Mouse (Mus musculus): ENCODE results near the gene Zfp618. TPM values are rescaled to one million over a fixed set of nuclear protein-coding genes. Genes with fewer than 3 reads are reported as not detected.

Zfp618 gene
- polyA plus RNA-seq, 1 experiment from 2014 or later, result 11.5 TPM

GRCm38 (mm10) chr4:63105651-63106050, 140.3 kb downstream of the Zfp618 start:
- H3K4me3 ChIP-seq, result no peak overlapping the region
- H3K4me2 ChIP-seq, result no peak overlapping the region
- H3K27me3 ChIP-seq (replicated peaks), result no peaks in the 10 kb centered on the region
- WGBS, result 84% methylated on average over 8 of the region's 8 CpGs
- no peaks in the 10 kb centered on the region for H3K9me3 ChIP-seq (replicated peaks)
- ATAC-seq (ENCODE audit: insufficient number of reproducible peaks, low FRiP score), result no peak
- H3K27ac ChIP-seq (ENCODE audit: poor library complexity, severe bottlenecking), result no peak overlapping the region
- H3K36me3 ChIP-seq, result peaks cover 28% of the 10 kb centered on the region
- H3K9ac ChIP-seq, result no peak overlapping the region
- H3K4me1 ChIP-seq (replicated peaks), result no peaks in the 10 kb centered on the region

DNA sequence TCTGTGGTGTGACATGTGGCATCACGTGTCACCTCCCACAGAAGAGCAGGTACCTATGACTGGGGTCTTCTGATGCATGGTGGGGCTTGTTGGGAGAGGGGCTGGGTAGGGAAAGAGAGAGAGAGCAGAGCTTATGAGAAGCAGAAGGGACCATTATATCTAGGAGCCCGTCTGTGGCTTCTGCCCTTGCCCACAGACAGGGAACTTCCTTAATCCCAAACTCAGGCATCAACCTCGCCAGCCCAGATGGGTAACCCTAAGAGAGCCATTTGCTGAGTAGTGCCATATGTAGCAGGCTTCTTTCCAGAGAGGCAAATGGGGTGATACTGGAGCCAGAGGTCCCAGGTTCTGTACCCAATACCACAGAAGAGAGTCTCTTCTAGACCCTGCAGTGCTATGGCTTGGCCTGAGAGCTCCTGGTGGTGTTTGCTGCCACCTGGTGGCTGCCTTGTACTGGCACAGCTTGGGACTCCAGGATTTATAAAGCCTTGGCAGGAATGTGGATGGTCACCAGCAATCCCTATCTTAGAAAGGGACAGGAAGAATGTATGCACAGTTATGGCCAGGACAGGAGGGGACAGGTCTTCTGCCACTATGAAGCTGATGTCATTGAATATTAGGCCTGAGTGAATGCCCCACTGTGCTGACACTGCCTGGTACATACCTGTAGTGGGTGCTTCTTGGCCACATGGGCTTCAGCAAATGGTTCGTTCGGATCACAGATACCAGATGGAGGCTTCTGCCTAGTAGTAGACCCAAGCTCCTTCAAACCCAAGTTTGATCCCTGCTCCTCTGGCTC, 153.5 kb downstream of the Zfp618 start:
- 0 out of 2 replicates have a peak, but pooled peaks cover 7% of the 10 kb centered on the region for H3K4me1 ChIP-seq (replicated peaks)
- H3K9me3 ChIP-seq (replicated peaks), result no peaks in the 10 kb centered on the region; the same call in 1 of the 2 replicates
- no peak overlapping the region for H3K27ac ChIP-seq (ENCODE audit: poor library complexity, severe bottlenecking)
- H3K36me3 ChIP-seq, result peaks cover 24% of the 10 kb centered on the region
- 82% methylated on average over 5 of the region's 5 CpGs for WGBS
- H3K27me3 ChIP-seq (replicated peaks), result no peaks in the 10 kb centered on the region
- H3K4me3 ChIP-seq, result no peak overlapping the region
- no peak overlapping the region for H3K4me2 ChIP-seq
- no peak overlapping the region for H3K9ac ChIP-seq
- peak; percentile 72 for ATAC-seq (ENCODE audit: insufficient number of reproducible peaks, low FRiP score)

DNA sequence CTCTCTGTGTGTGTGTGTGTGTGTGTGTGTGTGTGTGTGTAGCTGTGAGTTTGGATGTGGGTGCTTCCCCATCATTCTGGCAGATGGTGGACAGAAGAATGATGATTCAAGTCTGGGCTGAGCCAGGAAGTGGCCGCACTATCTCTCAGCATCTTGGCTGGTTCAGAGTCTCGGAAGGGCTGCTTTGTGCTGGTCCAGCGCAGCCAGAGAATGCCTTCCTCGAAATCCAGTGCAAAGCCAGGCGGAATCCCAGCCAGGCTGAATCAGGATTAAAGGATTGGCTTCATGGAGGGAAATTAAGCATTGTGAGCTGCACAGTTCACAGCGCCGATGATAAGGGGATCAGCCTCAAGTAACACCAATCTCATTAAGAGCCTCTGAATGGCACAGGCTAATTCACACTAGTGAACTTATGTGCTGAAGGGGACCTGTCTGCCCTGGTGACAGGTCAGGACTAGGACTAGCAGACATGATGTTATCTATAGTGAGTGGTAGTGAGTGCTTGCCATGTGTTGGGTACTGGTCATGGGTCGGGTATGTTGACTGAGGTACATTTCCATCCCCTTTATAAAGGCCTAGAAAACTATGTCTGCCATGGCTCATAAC, 159.6 kb downstream of the Zfp618 start:
- Histone ChIP-seq H3K4me1 (replicated peaks) (no peaks in the 10 kb centered on the region), H3K36me3 (peaks cover 25% of the 10 kb centered on the region), H3K4me3 (no peak overlapping the region), H3K27me3 (replicated peaks) (no peaks in the 10 kb centered on the region), H3K9ac (no peak overlapping the region), H3K27ac (ENCODE audit: poor library complexity, severe bottlenecking) (no peak overlapping the region), H3K4me2 (no peak overlapping the region), H3K9me3 (replicated peaks) (no peaks in the 10 kb centered on the region; the same call in 1 of the 2 replicates)
- 69% methylated on average over 8 of the region's 8 CpGs for WGBS
- no peak for ATAC-seq (ENCODE audit: insufficient number of reproducible peaks, low FRiP score)

GRCm38 (mm10) chr4:63129891-63130624, 164.7 kb downstream of the Zfp618 start:
- Histone ChIP-seq H3K4me1 (replicated peaks) (no peaks in the 10 kb centered on the region), H3K9ac (no peak overlapping the region), H3K4me3 (no peak overlapping the region), H3K27me3 (replicated peaks) (no peaks in the 10 kb centered on the region), H3K36me3 (peaks cover 38% of the 10 kb centered on the region), H3K4me2 (no peak overlapping the region), H3K9me3 (replicated peaks) (no peaks in the 10 kb centered on the region), H3K27ac (ENCODE audit: poor library complexity, severe bottlenecking) (no peak overlapping the region)
- ATAC-seq (ENCODE audit: insufficient number of reproducible peaks, low FRiP score), result no peak
- WGBS, result 89% methylated on average over 5 of the region's 5 CpGs

DNA sequence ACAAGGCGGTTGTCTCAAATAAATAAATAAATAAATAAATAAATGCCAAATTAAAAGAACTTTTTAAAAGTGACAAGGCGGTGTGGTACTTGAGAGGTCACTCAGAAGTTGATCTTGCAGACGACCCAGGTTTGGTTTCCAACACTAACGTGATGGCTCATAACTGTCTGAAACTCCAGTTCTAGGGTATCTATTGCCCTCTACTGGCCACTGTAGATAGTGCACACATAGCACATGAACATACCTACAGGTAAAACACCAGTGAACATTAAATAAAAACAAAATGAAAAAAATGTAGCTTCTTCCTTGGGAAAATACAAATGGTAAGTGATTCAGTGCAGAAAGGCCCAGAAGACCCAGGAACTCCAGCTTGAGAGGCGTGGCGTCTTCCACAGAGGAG, 181.9 kb downstream of the Zfp618 start:
- 89% methylated on average over 6 of the region's 6 CpGs for WGBS
- H3K4me3 ChIP-seq, result no peak overlapping the region
- no peak overlapping the region for H3K4me2 ChIP-seq
- ATAC-seq (ENCODE audit: insufficient number of reproducible peaks, low FRiP score), result no peak
- no peak overlapping the region for H3K9ac ChIP-seq
- no peaks in the 10 kb centered on the region for H3K27me3 ChIP-seq (replicated peaks)
- no peak overlapping the region for H3K27ac ChIP-seq (ENCODE audit: poor library complexity, severe bottlenecking)
- H3K4me1 ChIP-seq (replicated peaks), result no peaks in the 10 kb centered on the region
- H3K36me3 ChIP-seq, result no peaks in the 10 kb centered on the region
- H3K9me3 ChIP-seq (replicated peaks), result no peaks in the 10 kb centered on the region; the same call in 1 of the 2 replicates

DNA sequence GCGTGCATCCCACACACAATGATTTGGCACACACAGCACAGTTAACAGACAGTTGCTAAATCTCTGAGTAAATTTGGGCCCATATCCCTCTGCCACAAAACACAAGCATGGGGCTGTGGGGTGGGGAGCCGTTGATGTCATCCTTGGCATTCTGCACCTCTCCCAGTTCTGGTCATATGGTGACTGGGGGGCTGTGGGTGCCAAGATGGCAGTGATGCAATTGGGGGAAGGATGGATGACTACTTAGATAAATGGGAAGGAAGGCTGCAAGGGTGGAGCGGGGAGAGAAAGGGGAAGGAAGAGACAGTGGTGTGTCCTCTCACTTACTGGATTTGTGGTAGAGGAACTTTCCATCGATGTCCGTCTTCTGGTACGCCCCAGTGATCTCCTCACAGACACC, 185.8 kb downstream of the Zfp618 start:
- no peak overlapping the region for H3K9ac ChIP-seq
- H3K9me3 ChIP-seq (replicated peaks), result no peaks in the 10 kb centered on the region; the same call in 1 of the 2 replicates
- no peak overlapping the region for H3K4me2 ChIP-seq
- H3K4me1 ChIP-seq (replicated peaks), result no peaks in the 10 kb centered on the region
- no peaks in the 10 kb centered on the region for H3K36me3 ChIP-seq
- WGBS, result 86% methylated on average over 6 of the region's 6 CpGs
- no peak overlapping the region for H3K27ac ChIP-seq (ENCODE audit: poor library complexity, severe bottlenecking)
- no peaks in the 10 kb centered on the region for H3K27me3 ChIP-seq (replicated peaks)
- ATAC-seq (ENCODE audit: insufficient number of reproducible peaks, low FRiP score), result no peak
- no peak overlapping the region for H3K4me3 ChIP-seq

DNA sequence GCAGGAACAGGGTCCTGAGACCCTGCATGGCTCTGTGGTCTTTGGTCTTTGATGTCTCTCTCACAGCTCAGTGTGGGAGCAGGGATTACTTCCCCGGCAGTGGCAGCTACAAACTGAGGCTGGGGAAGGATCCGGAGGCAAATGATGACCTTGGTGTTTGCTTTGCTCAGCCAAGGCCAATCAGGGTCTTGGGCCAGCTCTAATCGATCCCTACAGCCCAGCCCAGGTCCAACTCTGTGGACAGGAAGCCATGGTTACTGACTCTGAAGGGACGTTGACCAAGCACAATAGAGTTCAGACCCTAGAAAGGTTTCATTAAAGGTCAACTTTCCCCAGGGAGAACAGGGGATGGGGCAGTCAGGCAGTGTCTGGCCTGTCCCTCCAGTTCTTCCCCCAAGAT, 188.7 kb downstream of the Zfp618 start:
- H3K9me3 ChIP-seq (replicated peaks), result no peaks in the 10 kb centered on the region
- H3K27me3 ChIP-seq (replicated peaks), result peaks cover 4% of the 10 kb centered on the region; the same call in 1 of the 2 replicates
- no peak overlapping the region for H3K9ac ChIP-seq
- H3K27ac ChIP-seq (ENCODE audit: poor library complexity, severe bottlenecking), result no peak overlapping the region
- no peaks in the 10 kb centered on the region for H3K4me1 ChIP-seq (replicated peaks)
- no peak overlapping the region for H3K4me2 ChIP-seq
- 39% methylated on average over 4 of the region's 4 CpGs for WGBS
- H3K36me3 ChIP-seq, result no peaks in the 10 kb centered on the region
- no peak overlapping the region for H3K4me3 ChIP-seq
- ATAC-seq (ENCODE audit: insufficient number of reproducible peaks, low FRiP score), result no peak

GRCm38 (mm10) chr4:63154699-63155098, 189.3 kb downstream of the Zfp618 start, which contains the start of gene Ambp:
Ambp (minus strand) TSS chr4:63154799.
- no peaks in the 10 kb centered on the region for H3K36me3 ChIP-seq
- 58% methylated on average over 5 of the region's 5 CpGs for WGBS
- no peak for ATAC-seq (ENCODE audit: insufficient number of reproducible peaks, low FRiP score)
- H3K9ac ChIP-seq, result no peak within 1 kb of the TSS
- H3K27me3 ChIP-seq (replicated peaks), result peaks cover 4% of the 10 kb centered on the region; the same call in 1 of the 2 replicates
- H3K4me1 ChIP-seq (replicated peaks), result 0 out of 2 replicates have a peak, but pooled peaks cover 6% of the 10 kb centered on the region
- no peaks in the 10 kb centered on the region for H3K9me3 ChIP-seq (replicated peaks)
- no peak within 1 kb of the TSS for H3K27ac ChIP-seq (ENCODE audit: poor library complexity, severe bottlenecking)
- no peak within 1 kb of the TSS for H3K4me2 ChIP-seq
- H3K4me3 ChIP-seq, result no peak within 1 kb of the TSS

DNA sequence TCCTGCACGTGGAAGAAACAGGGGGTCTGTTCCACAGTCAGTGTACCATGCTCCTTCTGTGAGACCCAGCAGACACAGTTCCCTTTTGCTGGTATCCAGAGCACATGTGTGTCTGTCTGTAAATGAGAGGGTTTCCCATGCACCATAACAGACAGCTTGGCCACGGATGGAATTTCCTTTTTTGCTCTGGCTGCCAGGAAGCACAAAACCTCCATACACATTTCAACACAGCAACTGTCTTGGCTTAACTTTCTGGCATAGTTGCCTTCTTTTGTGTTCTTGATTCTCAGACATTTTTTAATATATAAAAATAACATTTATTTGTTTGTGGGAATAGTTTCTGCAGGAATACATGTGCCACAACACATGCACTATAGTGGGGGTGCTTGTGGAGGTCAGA, 190.2 kb downstream of the Zfp618 start:
- 0 out of 2 replicates have a peak, but pooled peaks cover 10% of the 10 kb centered on the region for H3K4me1 ChIP-seq (replicated peaks)
- no peak for ATAC-seq (ENCODE audit: insufficient number of reproducible peaks, low FRiP score)
- no peak overlapping the region for H3K9ac ChIP-seq
- 45% methylated on average over 2 of the region's 2 CpGs for WGBS
- H3K9me3 ChIP-seq (replicated peaks), result no peaks in the 10 kb centered on the region
- no peak overlapping the region for H3K27ac ChIP-seq (ENCODE audit: poor library complexity, severe bottlenecking)
- no peak overlapping the region for H3K4me2 ChIP-seq
- H3K4me3 ChIP-seq, result no peak overlapping the region
- H3K27me3 ChIP-seq (replicated peaks), result peaks cover 4% of the 10 kb centered on the region; the same call in 1 of the 2 replicates
- no peaks in the 10 kb centered on the region for H3K36me3 ChIP-seq

- Histone ChIP-seq H3K9me3 (replicated peaks) (no peaks in the 10 kb centered on the region), H3K27ac (ENCODE audit: poor library complexity, severe bottlenecking) (no peak overlapping the region), H3K36me3 (no peaks in the 10 kb centered on the region), H3K27me3 (replicated peaks) (peaks cover 4% of the 10 kb centered on the region; the same call in 1 of the 2 replicates), H3K4me1 (replicated peaks) (0 out of 2 replicates have a peak, but pooled peaks cover 10% of the 10 kb centered on the region), H3K4me3 (no peak overlapping the region), H3K9ac (no peak overlapping the region), H3K4me2 (no peak overlapping the region)
- 66% methylated on average over 8 of the region's 8 CpGs for WGBS
- no peak for ATAC-seq (ENCODE audit: insufficient number of reproducible peaks, low FRiP score)
Measured at GRCm38 (mm10) chr4:63156726-63157634, 191.6 kb downstream of the Zfp618 start.
